Mouse (Mus musculus): ENCODE results near the gene Sept3. TPM values are rescaled to one million over a fixed set of nuclear protein-coding genes. Genes with fewer than 3 reads are reported as not detected.

Sept3 gene
- polyA plus RNA-seq, 1 experiment from 2014 or later: 4.8 TPM

GRCm38 (mm10) chr15:82266356-82266755, 8.3 kb upstream of the Sept3 start:
- ATAC-seq (replicated peaks; ENCODE audit: low FRiP score, low read depth) (no peak), DNase-seq (ENCODE audit: low spot score) (peak; percentile 53)
- TF ChIP-seq CTCF (IDR thresholded peaks at IDR 0.05; ENCODE audit: low read depth): peak; percentile 95
- H3K4me1 ChIP-seq (replicated peaks; ENCODE audit: insufficient read depth, low read length): no peaks in the 10 kb centered on the region
- WGBS: 10% methylated on average over 6 of the region's 6 CpGs
- no peaks in the 10 kb centered on the region for H3K27me3 ChIP-seq (ENCODE audit: insufficient read depth, low read length)
- H3K9ac ChIP-seq (ENCODE audit: low read depth, low read length): no peak overlapping the region
- H3K4me2 ChIP-seq (ENCODE audit: low read length): no peak overlapping the region
- no peaks in the 10 kb centered on the region for H3K36me3 ChIP-seq (ENCODE audit: insufficient read depth, low read length)
- H3K27ac ChIP-seq: no peak overlapping the region
- no peak overlapping the region for H3K4me3 ChIP-seq (replicated peaks; ENCODE audit: low read depth, low read length)
- no peaks in the 10 kb centered on the region for H3K9me3 ChIP-seq (replicated peaks; ENCODE audit: low read length)

DNA sequence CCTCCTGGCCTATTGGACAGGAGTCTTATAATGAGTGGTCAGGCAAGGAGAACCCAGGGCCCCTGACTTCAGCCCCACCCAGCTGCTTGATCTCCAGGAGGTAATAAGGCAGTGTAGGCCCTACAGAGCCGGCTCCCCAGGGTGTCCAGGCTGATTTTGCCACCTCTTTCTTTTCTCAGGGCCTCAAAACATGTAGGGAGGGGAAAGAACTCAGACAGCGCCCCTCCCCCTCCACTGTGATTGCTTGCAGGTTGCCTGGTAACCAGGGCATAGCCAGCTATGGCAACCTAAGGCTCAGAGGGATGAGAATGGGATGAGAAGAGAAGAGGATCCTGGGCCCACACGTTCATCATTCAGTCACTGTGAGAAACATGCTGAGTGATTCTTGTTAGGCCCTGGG, 6.5 kb upstream of the Sept3 start:
- H3K9me3 ChIP-seq (replicated peaks; ENCODE audit: low read length): no peaks in the 10 kb centered on the region
- H3K27me3 ChIP-seq (ENCODE audit: insufficient read depth, low read length): peaks cover 8% of the 10 kb centered on the region; the same call in 1 of the 2 replicates
- H3K9ac ChIP-seq (ENCODE audit: low read depth, low read length): no peak overlapping the region
- no peak overlapping the region for H3K4me2 ChIP-seq (ENCODE audit: low read length)
- no peak for TF ChIP-seq CTCF (IDR thresholded peaks at IDR 0.05; ENCODE audit: low read depth)
- H3K27ac ChIP-seq: no peak overlapping the region
- ATAC-seq (replicated peaks; ENCODE audit: low FRiP score, low read depth): no peak
- DNase-seq (ENCODE audit: low spot score): no peak
- H3K4me3 ChIP-seq (replicated peaks; ENCODE audit: low read depth, low read length): no peak overlapping the region
- WGBS: 30% methylated on average over 3 of the region's 3 CpGs
- H3K4me1 ChIP-seq (replicated peaks; ENCODE audit: insufficient read depth, low read length): no peaks in the 10 kb centered on the region
- H3K36me3 ChIP-seq (ENCODE audit: insufficient read depth, low read length): no peaks in the 10 kb centered on the region

GRCm38 (mm10) chr15:82268783-82269182, 5.9 kb upstream of the Sept3 start:
- no peak overlapping the region for H3K4me3 ChIP-seq (replicated peaks; ENCODE audit: low read depth, low read length)
- no peaks in the 10 kb centered on the region for H3K4me1 ChIP-seq (replicated peaks; ENCODE audit: insufficient read depth, low read length)
- no peak overlapping the region for H3K4me2 ChIP-seq (ENCODE audit: low read length)
- ATAC-seq (replicated peaks; ENCODE audit: low FRiP score, low read depth): no peak
- no peak overlapping the region for H3K27ac ChIP-seq
- DNase-seq (ENCODE audit: low spot score): no peak
- no peaks in the 10 kb centered on the region for H3K9me3 ChIP-seq (replicated peaks; ENCODE audit: low read length)
- H3K36me3 ChIP-seq (ENCODE audit: insufficient read depth, low read length): no peaks in the 10 kb centered on the region
- H3K27me3 ChIP-seq (ENCODE audit: insufficient read depth, low read length): peaks cover 8% of the 10 kb centered on the region; the same call in 1 of the 2 replicates
- WGBS: 78% methylated on average over 9 of the region's 9 CpGs
- TF ChIP-seq CTCF (IDR thresholded peaks at IDR 0.05; ENCODE audit: low read depth): no peak
- no peak overlapping the region for H3K9ac ChIP-seq (ENCODE audit: low read depth, low read length)

DNA sequence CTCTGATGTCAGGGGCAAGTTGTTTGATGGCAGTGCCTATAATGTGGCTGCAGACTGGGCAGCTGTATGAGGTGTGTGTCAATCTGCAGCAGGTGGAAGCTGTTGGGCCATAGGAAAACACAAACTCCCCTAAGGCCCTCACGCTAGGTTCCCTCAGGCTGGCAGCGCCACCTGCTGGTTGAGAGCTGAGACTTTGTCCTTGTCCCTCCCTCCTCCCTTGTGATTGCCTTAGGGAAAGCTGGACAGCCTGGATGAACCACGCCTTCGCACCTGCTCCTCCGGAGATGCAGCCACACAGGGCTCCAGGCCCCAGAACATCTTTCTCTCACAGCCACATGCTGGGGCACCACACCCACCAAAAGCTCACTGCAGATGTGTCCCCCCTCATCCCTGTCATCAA, 3.5 kb upstream of the Sept3 start:
- TF ChIP-seq CTCF (IDR thresholded peaks at IDR 0.05; ENCODE audit: low read depth): peak; percentile 94
- H3K9ac ChIP-seq (ENCODE audit: low read depth, low read length): no peak overlapping the region

DNA sequence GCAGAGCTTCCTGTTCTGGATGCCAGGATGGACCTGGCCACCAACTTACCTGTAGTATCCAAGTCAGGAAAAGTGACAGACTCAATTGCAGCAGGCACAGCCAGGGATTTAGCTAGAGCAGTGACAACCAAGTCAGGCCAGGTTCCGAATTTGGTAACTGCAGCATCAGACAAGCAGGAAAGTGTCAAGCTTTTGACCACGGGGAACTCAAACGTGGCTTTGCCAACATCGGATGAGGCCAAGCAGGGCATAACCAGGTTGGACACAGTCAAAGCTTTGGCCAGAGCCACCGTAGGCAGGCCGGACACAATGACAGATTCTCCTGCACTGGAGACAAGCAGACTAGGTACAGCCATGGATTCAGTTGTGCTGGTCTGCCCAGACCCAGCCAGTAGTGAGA, 2.4 kb upstream of the Sept3 start:
- Histone ChIP-seq H3K36me3 (ENCODE audit: insufficient read depth, low read length) (no peaks in the 10 kb centered on the region), H3K9me3 (replicated peaks; ENCODE audit: low read length) (no peaks in the 10 kb centered on the region), H3K4me3 (replicated peaks; ENCODE audit: low read depth, low read length) (no peak overlapping the region), H3K9ac (ENCODE audit: low read depth, low read length) (no peak overlapping the region), H3K27me3 (ENCODE audit: insufficient read depth, low read length) (peaks cover 19% of the 10 kb centered on the region), H3K4me2 (ENCODE audit: low read length) (no peak overlapping the region), H3K27ac (no peak overlapping the region), H3K4me1 (replicated peaks; ENCODE audit: insufficient read depth, low read length) (peaks cover 4% of the 10 kb centered on the region; the same call in 1 of the 2 replicates)
- ATAC-seq (replicated peaks; ENCODE audit: low FRiP score, low read depth) (no peak), DNase-seq (ENCODE audit: low spot score) (no peak)
- TF ChIP-seq CTCF (IDR thresholded peaks at IDR 0.05; ENCODE audit: low read depth): no peak
- 84% methylated on average over 6 of the region's 6 CpGs for WGBS

More for the DNA sequence above, 3.5 kb upstream of the Sept3 start:
- DNase-seq (ENCODE audit: low spot score) (peak; percentile 84), ATAC-seq (replicated peaks; ENCODE audit: low FRiP score, low read depth) (no peak)
- Histone ChIP-seq H3K9me3 (replicated peaks; ENCODE audit: low read length) (no peaks in the 10 kb centered on the region), H3K27me3 (ENCODE audit: insufficient read depth, low read length) (peaks cover 19% of the 10 kb centered on the region), H3K4me3 (replicated peaks; ENCODE audit: low read depth, low read length) (no peak overlapping the region), H3K27ac (no peak overlapping the region), H3K4me2 (ENCODE audit: low read length) (no peak overlapping the region), H3K4me1 (replicated peaks; ENCODE audit: insufficient read depth, low read length) (peaks cover 4% of the 10 kb centered on the region; the same call in 1 of the 2 replicates), H3K36me3 (ENCODE audit: insufficient read depth, low read length) (no peaks in the 10 kb centered on the region)
- WGBS: 4% methylated on average over 5 of the region's 5 CpGs

GRCm38 (mm10) chr15:82274927-82275901, 521 bp downstream of the Sept3 start:
- peak overlapping the region; percentile 91 for H3K4me2 ChIP-seq (ENCODE audit: low read length)
- TF ChIP-seq CTCF (IDR thresholded peaks at IDR 0.05; ENCODE audit: low read depth): no peak
- peaks cover 19% of the 10 kb centered on the region for H3K27me3 ChIP-seq (ENCODE audit: insufficient read depth, low read length)
- H3K4me3 ChIP-seq (replicated peaks; ENCODE audit: low read depth, low read length): peak overlapping the region; percentile 47
- H3K27ac ChIP-seq: no peak overlapping the region
- ATAC-seq (replicated peaks; ENCODE audit: low FRiP score, low read depth): peak; percentile 45; the same call in 1 of the 2 replicates
- peaks cover 4% of the 10 kb centered on the region; the same call in 1 of the 2 replicates for H3K4me1 ChIP-seq (replicated peaks; ENCODE audit: insufficient read depth, low read length)
- H3K9ac ChIP-seq (ENCODE audit: low read depth, low read length): peak overlapping the region; percentile 49
- 1% methylated on average over 84 of the region's 86 CpGs for WGBS
- H3K9me3 ChIP-seq (replicated peaks; ENCODE audit: low read length): no peaks in the 10 kb centered on the region
- no peak for DNase-seq (ENCODE audit: low spot score)
- H3K36me3 ChIP-seq (ENCODE audit: insufficient read depth, low read length): no peaks in the 10 kb centered on the region

All from kidney, postnatal 0 days (tissue).